Mouse (Mus musculus) hindbrain, postnatal 0 days (tissue): Measurements from ENCODE around the gene Mlh3. TPM values are rescaled to one million over a fixed set of nuclear protein-coding genes. Genes with fewer than 3 reads are reported as not detected.

Source experiments
- ATAC-seq: fragments of 200-750 bp; cut with Nextera tagmentation; 2 replicates; pipeline ENCODE4 v1.8.0; 2017; ENCODE audit warnings: mild to moderate bottlenecking, moderate TSS enrichment, moderate library complexity
- DNase-seq: peaks from one replicate; pipeline ENCODE4 v3.0.0-alpha.2; 2015; ENCODE audit warnings: low spot score
- H3K27ac ChIP-seq: fragments of 300-500 bp; sonication (generic); 2 replicates; pipeline ENCODE4 v1.5.1; 2014; ENCODE audit warnings: mild to moderate bottlenecking
- H3K27me3 ChIP-seq: fragments of 300-500 bp; sonication (generic); 2 replicates; pipeline ENCODE4 v1.6.1; 2014; ENCODE audit warnings: low read length, mixed read lengths; ENCODE audit not compliant: insufficient read depth
- H3K36me3 ChIP-seq: fragments of 300-500 bp; sonication (generic); 2 replicates; pipeline ENCODE4 v1.6.1; 2014; ENCODE audit warnings: low read length, mixed read lengths; ENCODE audit not compliant: insufficient read depth
- H3K4me1 ChIP-seq: fragments of 300-500 bp; sonication (generic); 2 replicates; pipeline ENCODE4 v1.6.1; 2014; ENCODE audit warnings: antibody characterized with exemption, low read length, mixed read lengths; ENCODE audit not compliant: insufficient read depth
- H3K4me2 ChIP-seq: fragments of 300-500 bp; sonication (generic); 2 replicates; pipeline ENCODE4 v1.6.1; 2014; ENCODE audit warnings: low read depth, mild to moderate bottlenecking, low read length, moderate library complexity, mixed read lengths
- H3K4me3 ChIP-seq: fragments of 300-500 bp; sonication (generic); 2 replicates; pipeline ENCODE4 v1.5.1; 2014; ENCODE audit warnings: low read length
- H3K9ac ChIP-seq: fragments of 300-500 bp; sonication (generic); replicated peaks from 2 replicates; pipeline ENCODE4 v1.6.1; 2014; ENCODE audit warnings: mild to moderate bottlenecking, low read length, moderate library complexity, mixed read lengths
- H3K9me3 ChIP-seq: fragments of 300-500 bp; sonication (generic); 2 replicates; pipeline ENCODE4 v1.6.1; 2016; ENCODE audit warnings: low read length, mixed read lengths
- CTCF ChIP-seq: IDR thresholded peaks from 2 replicates; pipeline ENCODE4 v1.5.1; 2016; ENCODE audit warnings: antibody characterized with exemption, control low read depth, low read depth
- WGBS: fragments of 180-500 bp; shearing (Covaris S2); extraction: QIAGEN DNeasy Blood & Tissue Kit; methylation state at CpG from one replicate; pipeline ENCODE4 v1.1.7; 2014; 5-methylcytosine and 5-hydroxymethylcytosine counted together
- polyA plus RNA-seq: library from polyadenylated mRNA; unstranded; fragments of >200 nt; fragmentation: Nextera tagmentation; extraction: Ambion mirVana; gene quantifications from 2 replicates; pipeline ENCODE4 v1.2.1, GENCODE M21; 2015
- total RNA-seq: library from RNA; depleted of rRNA; stranded (reverse); fragments of >200 nt; gene quantifications from 2 replicates; pipeline ENCODE4 v1.2.3, GENCODE M21; 2014

Mlh3 gene
- total and polyA plus RNA-seq, 2 experiments from 2014 or later, result 4.9 to 5.5 TPM

GRCm38 (mm10) chr12:85262489-85262888 is 7.9 kb downstream of the Mlh3 start:
- H3K9ac ChIP-seq, result no peak overlapping the region
- H3K36me3 ChIP-seq, result no peaks in the 10 kb centered on the region
- H3K4me1 ChIP-seq, result no peaks in the 10 kb centered on the region
- no peak for TF ChIP-seq CTCF
- no peak overlapping the region for H3K4me3 ChIP-seq
- no peaks in the 10 kb centered on the region for H3K9me3 ChIP-seq
- 35% methylated on average over 10 of the region's 10 CpGs for WGBS
- no peak for ATAC-seq
- DNase-seq, result peak; percentile 38
- no peaks in the 10 kb centered on the region for H3K27me3 ChIP-seq
- H3K4me2 ChIP-seq, result no peak overlapping the region
- H3K27ac ChIP-seq, result no peak overlapping the region

- no peak for DNase-seq
- Histone ChIP-seq H3K9me3 (no peaks in the 10 kb centered on the region), H3K27me3 (no peaks in the 10 kb centered on the region), H3K9ac (no peak overlapping the region), H3K4me2 (no peak overlapping the region), H3K4me3 (no peak overlapping the region), H3K36me3 (no peaks in the 10 kb centered on the region), H3K4me1 (no peaks in the 10 kb centered on the region), H3K27ac (no peak overlapping the region)
- WGBS, result 85% methylated on average over 7 of the region's 7 CpGs
- ATAC-seq, result no peak
- no peak for TF ChIP-seq CTCF
These were observed 13.3 kb downstream of the Mlh3 start for GRCm38 (mm10) chr12:85257008-85257639.

- no peak for TF ChIP-seq CTCF
- WGBS, result 74% methylated on average over 7 of the region's 7 CpGs
- Histone ChIP-seq H3K4me1 (no peaks in the 10 kb centered on the region), H3K9me3 (no peaks in the 10 kb centered on the region), H3K4me2 (no peak overlapping the region), H3K4me3 (no peak overlapping the region), H3K9ac (no peak overlapping the region), H3K27ac (no peak overlapping the region), H3K36me3 (no peaks in the 10 kb centered on the region), H3K27me3 (no peaks in the 10 kb centered on the region)
- no peak for ATAC-seq
- DNase-seq, result no peak
These were observed 14.2 kb downstream of the Mlh3 start for GRCm38 (mm10) chr12:85256074-85256751.

- no peaks in the 10 kb centered on the region for H3K9me3 ChIP-seq
- 84% methylated on average over 3 of the region's 3 CpGs for WGBS
These were observed 18.3 kb downstream of the Mlh3 start for GRCm38 (mm10) chr12:85252083-85252482.

GRCm38 (mm10) chr12:85237553-85237952 is 32.8 kb downstream of the Mlh3 start:
- ATAC-seq (no peak), DNase-seq (no peak)
- Histone ChIP-seq H3K27me3 (no peaks in the 10 kb centered on the region), H3K9ac (no peak overlapping the region), H3K4me1 (no peaks in the 10 kb centered on the region), H3K27ac (no peak overlapping the region), H3K4me2 (no peak overlapping the region), H3K4me3 (no peak overlapping the region), H3K9me3 (no peaks in the 10 kb centered on the region), H3K36me3 (no peaks in the 10 kb centered on the region)
- no peak for TF ChIP-seq CTCF
- 95% methylated on average over 5 of the region's 5 CpGs for WGBS

More at GRCm38 (mm10) chr12:85252083-85252482, 18.3 kb downstream of the Mlh3 start:
- ATAC-seq (no peak), DNase-seq (no peak)
- no peaks in the 10 kb centered on the region for H3K36me3 ChIP-seq
- no peak for TF ChIP-seq CTCF
- no peak overlapping the region for H3K9ac ChIP-seq
- no peaks in the 10 kb centered on the region for H3K27me3 ChIP-seq
- H3K4me1 ChIP-seq, result no peaks in the 10 kb centered on the region
- no peak overlapping the region for H3K4me2 ChIP-seq
- no peak overlapping the region for H3K4me3 ChIP-seq
- no peak overlapping the region for H3K27ac ChIP-seq

GRCm38 (mm10) chr12:85233376-85234358 is 36.7 kb downstream of the Mlh3 start:
- Histone ChIP-seq H3K27ac (no peak overlapping the region), H3K27me3 (no peaks in the 10 kb centered on the region), H3K4me2 (no peak overlapping the region), H3K4me1 (no peaks in the 10 kb centered on the region), H3K4me3 (no peak overlapping the region), H3K9me3 (no peaks in the 10 kb centered on the region), H3K9ac (no peak overlapping the region), H3K36me3 (no peaks in the 10 kb centered on the region)
- ATAC-seq, result peak; percentile 24; the same call in 1 of the 2 replicates
- DNase-seq, result peak; percentile 20
- TF ChIP-seq CTCF, result no peak
- 64% methylated on average over 21 of the region's 21 CpGs for WGBS
